ENCODE assay signal across 12 mouse cellular contexts in genomic region chr4:110290056-110290455, GRCm38 (mm10).
DNase-seq lines count a peak whose midpoint lies in the region; ATAC-seq and TF ChIP-seq lines count a peak whose summit lies in the region.
"Had no signal": no experiment of that assay in that cellular context is flagged by ENCODE, and none has a peak within 500 bp of the region (broad histone marks: within the 10 kb centered on the region; RNA-seq: fewer than 3 reads in every experiment).

No protein-coding gene starts in this region.

- peak overlapping the region; percentile 48 for H3K9ac ChIP-seq in forebrain, postnatal 0 days
- peak overlapping the region; percentile 65 for H3K9ac ChIP-seq in midbrain, embryonic 16.5 days (ENCODE audit: low read depth, low read length)
- H3K9ac ChIP-seq in stomach, postnatal 0 days (ENCODE audit: low read length) = no peak overlapping the region
- H3K9ac ChIP-seq: liver, embryonic 13.5 days had no signal

- no peaks in the 10 kb centered on the region for H3K4me1 ChIP-seq in forebrain, postnatal 0 days (ENCODE audit: insufficient read depth)
- H3K4me1 ChIP-seq in midbrain, embryonic 16.5 days (ENCODE audit: control insufficient read depth, insufficient read depth, low read length) = peaks cover 4% of the 10 kb centered on the region; the same call in 1 of the 2 replicates
- no peaks in the 10 kb centered on the region; the same call in 1 of the 2 replicates for H3K4me1 ChIP-seq in thymus, adult 2 months (replicated peaks; ENCODE audit: control insufficient read depth, insufficient read depth, low read length)
- no peaks in the 10 kb centered on the region for H3K4me1 ChIP-seq in stomach, postnatal 0 days (replicated peaks; ENCODE audit: control insufficient read depth, insufficient read depth)
- H3K4me1 ChIP-seq: liver, embryonic 13.5 days had no signal

- 0 out of 2 replicates have a peak, but pooled peaks have one; percentile 10 for ATAC-seq in forebrain, postnatal 0 days
- ATAC-seq in midbrain, embryonic 16.5 days = peak; percentile 57; the same call in 1 of the 2 replicates
- ATAC-seq in monocyte, adult 5-6 weeks (replicated peaks; ENCODE audit: insufficient number of reproducible peaks, low FRiP score, low TSS enrichment, poor library complexity, severe bottlenecking) = no peak
- no peak for ATAC-seq in stomach, postnatal 0 days (ENCODE audit: low FRiP score, low TSS enrichment)

- H3K36me3 ChIP-seq in forebrain, postnatal 0 days (ENCODE audit: insufficient read depth) = no peaks in the 10 kb centered on the region
- H3K36me3 ChIP-seq in midbrain, embryonic 16.5 days (ENCODE audit: control insufficient read depth, insufficient read depth, low read length) = no peaks in the 10 kb centered on the region
- no peaks in the 10 kb centered on the region for H3K36me3 ChIP-seq in thymus, adult 2 months (ENCODE audit: control insufficient read depth, insufficient read depth, low read length)
- H3K36me3 ChIP-seq in stomach, postnatal 0 days (ENCODE audit: control insufficient read depth, insufficient read depth, low read length) = no peaks in the 10 kb centered on the region
- H3K36me3 ChIP-seq: liver, embryonic 13.5 days had no signal

- H3K27me3 ChIP-seq in forebrain, postnatal 0 days (ENCODE audit: insufficient read depth, low read length) = no peaks in the 10 kb centered on the region
- H3K27me3 ChIP-seq in midbrain, embryonic 16.5 days (ENCODE audit: control insufficient read depth, insufficient read depth, low read depth, low read length) = no peaks in the 10 kb centered on the region
- no peaks in the 10 kb centered on the region for H3K27me3 ChIP-seq in thymus, adult 2 months (ENCODE audit: control insufficient read depth, insufficient read depth, low read length)
- no peaks in the 10 kb centered on the region for H3K27me3 ChIP-seq in stomach, postnatal 0 days (ENCODE audit: control insufficient read depth, insufficient read depth, low read length)
- H3K27me3 ChIP-seq: liver, embryonic 13.5 days had no signal

- no peak for TF ChIP-seq EP300 in stomach, postnatal 0 days (optimal IDR thresholded peaks at IDR 0.05)

- peak overlapping the region; percentile 45; the same call in 1 of the 2 replicates for H3K27ac ChIP-seq in forebrain, postnatal 0 days (ENCODE audit: low read depth, low read length)
- H3K27ac ChIP-seq in midbrain, embryonic 16.5 days (ENCODE audit: low read length) = peak overlapping the region; percentile 80
- no peak overlapping the region for H3K27ac ChIP-seq in thymus, adult 2 months (ENCODE audit: control insufficient read depth, insufficient read depth, low read length)
- no peak overlapping the region for H3K27ac ChIP-seq in stomach, postnatal 0 days (replicated peaks)
- H3K27ac ChIP-seq: gastrocnemius, adult 2 months; liver, embryonic 13.5 days had no signal

- peak overlapping the region; percentile 42 for H3K4me3 ChIP-seq in forebrain, postnatal 0 days (ENCODE audit: low read depth, low read length)
- peak overlapping the region; percentile 44 for H3K4me3 ChIP-seq in midbrain, embryonic 16.5 days (ENCODE audit: low read depth, low read length)
- H3K4me3 ChIP-seq in thymus, adult 2 months (ENCODE audit: control insufficient read depth, insufficient read depth, low read length) = no peak overlapping the region
- no peak overlapping the region for H3K4me3 ChIP-seq in stomach, postnatal 0 days (ENCODE audit: low read depth, low read length)
- H3K4me3 ChIP-seq: gastrocnemius, adult 2 months; liver, embryonic 13.5 days had no signal

- 6% methylated on average over 12 of the region's 12 CpGs for WGBS in forebrain, postnatal 0 days
- 5% methylated on average over 12 of the region's 12 CpGs for WGBS in midbrain, embryonic 16.5 days
- WGBS in thymus, adult 2 months = 91% methylated on average over 12 of the region's 12 CpGs
- 53% methylated on average over 12 of the region's 12 CpGs for WGBS in stomach, postnatal 0 days

- TF ChIP-seq CTCF in brain, embryonic 14.5 days (IDR thresholded peaks at IDR 0.05; ENCODE audit: borderline replicate concordance, extremely low read depth, insufficient read depth, insufficient read length) = no peak
- no peak for TF ChIP-seq CTCF in forebrain, postnatal 0 days (IDR thresholded peaks at IDR 0.05; ENCODE audit: low read depth)
- TF ChIP-seq CTCF in thymus, adult 2 months (IDR thresholded peaks at IDR 0.05; ENCODE audit: borderline replicate concordance, control insufficient read depth, extremely low read depth, insufficient read depth, low read length, poor library complexity) = no peak
- TF ChIP-seq CTCF in stomach, postnatal 0 days (IDR thresholded peaks at IDR 0.05; ENCODE audit: low read depth) = no peak

- H3K9me3 ChIP-seq in forebrain, postnatal 0 days (ENCODE audit: low read length) = no peaks in the 10 kb centered on the region
- H3K9me3 ChIP-seq in midbrain, embryonic 16.5 days (replicated peaks; ENCODE audit: control insufficient read depth, low read length, poor library complexity, severe bottlenecking) = no peaks in the 10 kb centered on the region
- no peaks in the 10 kb centered on the region for H3K9me3 ChIP-seq in stomach, postnatal 0 days (ENCODE audit: control insufficient read depth, low read length)
- H3K9me3 ChIP-seq: liver, embryonic 13.5 days had no signal

- H3K4me2 ChIP-seq in forebrain, postnatal 0 days (ENCODE audit: low read depth) = peak overlapping the region; percentile 61
- H3K4me2 ChIP-seq in midbrain, embryonic 16.5 days (ENCODE audit: low read length) = peak overlapping the region; percentile 66
- H3K4me2 ChIP-seq in stomach, postnatal 0 days (replicated peaks; ENCODE audit: low read depth) = no peak overlapping the region
- H3K4me2 ChIP-seq: liver, embryonic 13.5 days had no signal

- no peak for TF ChIP-seq POLR2A in brain, embryonic 14.5 days (IDR thresholded peaks at IDR 0.05; ENCODE audit: borderline replicate concordance, extremely low read depth, insufficient read depth, insufficient read length, poor library complexity, severe bottlenecking)
- TF ChIP-seq POLR2A in thymus, adult 2 months (IDR thresholded peaks at IDR 0.05; ENCODE audit: control insufficient read depth, extremely low read depth, insufficient read depth, low read length, poor library complexity) = no peak

- DNase-seq in brain, embryonic 14.5 days (ENCODE audit: low read depth) = peak; percentile 91
- peak; percentile 87 for DNase-seq in cerebellum, postnatal 10 days
- DNase-seq in forebrain, postnatal 0 days = peak; percentile 58
- DNase-seq in natural killer cell, adult 2 months (ENCODE audit: low spot score in 2 of 2) = no peak
- DNase-seq in thymus, adult 2 months = no peak
- DNase-seq in stomach, postnatal 0 days (ENCODE audit: low spot score) = no peak
- DNase-seq: gastrocnemius, adult 2 months; kidney, adult 18-20 months; liver, embryonic 13.5 days; thymus, postnatal 36 days had no signal

Comparison
In these comparisons a context has a peak if more than half of its experiments do, and no peak if none do; other contexts are left out.
1. DNase-seq: peak in brain, embryonic 14.5 days (single experiment), cerebellum, postnatal 10 days (2 of 2) and forebrain, postnatal 0 days (single experiment); none in natural killer cell, adult 2 months (0 of 2), thymus, adult 2 months (single experiment) and stomach, postnatal 0 days (single experiment).
2. ATAC-seq: peak in forebrain, postnatal 0 days (single experiment) and midbrain, embryonic 16.5 days (single experiment); none in monocyte, adult 5-6 weeks (single experiment) and stomach, postnatal 0 days (single experiment).
3. H3K27ac ChIP-seq: peak in forebrain, postnatal 0 days (single experiment) and midbrain, embryonic 16.5 days (single experiment); none in thymus, adult 2 months (single experiment) and stomach, postnatal 0 days (single experiment).
4. H3K4me3 ChIP-seq: peak in forebrain, postnatal 0 days (single experiment) and midbrain, embryonic 16.5 days (single experiment); none in thymus, adult 2 months (single experiment) and stomach, postnatal 0 days (single experiment).